Mouse (Mus musculus) right cerebral cortex, postnatal 36 days (tissue): ENCODE measurements around the gene Setd1b.

Experiments
- DNase-seq, 2 experiments: peaks; one replicate each; pipeline ENCODE4 v3.0.0; 2022; ENCODE audit warnings: low spot score in 2 of 2, mixed read lengths in 1 of 2

The Setd1b gene

GRCm38 (mm10) chr5:123139722-123140627 is 2.0 kb upstream of the Setd1b start:
- DNase-seq, result no peak

GRCm38 (mm10) chr5:123140694-123141554 is 1.1 kb upstream of the Setd1b start:
- DNase-seq, result peak; percentile 92 to 94

- no peak for DNase-seq
Observed at GRCm38 (mm10) chr5:123141555-123142160, 335 bp upstream of the Setd1b start.

GRCm38 (mm10) chr5:123143251-123143970 is 1.4 kb downstream of the Setd1b start:
- DNase-seq, result no peak

GRCm38 (mm10) chr5:123143971-123144745 is 2.2 kb downstream of the Setd1b start:
- DNase-seq, result no peak

GRCm38 (mm10) chr5:123144746-123145590 is 3.0 kb downstream of the Setd1b start:
- no peak for DNase-seq

GRCm38 (mm10) chr5:123146357-123146756 is 4.4 kb downstream of the Setd1b start:
- DNase-seq, result no peak

GRCm38 (mm10) chr5:123147569-123147968 is 5.6 kb downstream of the Setd1b start:
- DNase-seq, result no peak

GRCm38 (mm10) chr5:123148073-123148722 is 6.2 kb downstream of the Setd1b start:
- DNase-seq, result no peak

- DNase-seq, result peak; percentile 87 to 88
Observed at GRCm38 (mm10) chr5:123149451-123150400, 7.7 kb downstream of the Setd1b start.

- no peak for DNase-seq
Observed at GRCm38 (mm10) chr5:123150641-123151040, 8.6 kb downstream of the Setd1b start.

- DNase-seq, result no peak
Observed at GRCm38 (mm10) chr5:123151077-123151476, 9.1 kb downstream of the Setd1b start.

GRCm38 (mm10) chr5:123151707-123152362 is 9.8 kb downstream of the Setd1b start:
- no peak for DNase-seq

- no peak for DNase-seq
Observed at GRCm38 (mm10) chr5:123152901-123153300, 10.9 kb downstream of the Setd1b start.

- no peak for DNase-seq
Observed at GRCm38 (mm10) chr5:123155425-123155824, 13.4 kb downstream of the Setd1b start.

- no peak for DNase-seq
Observed at GRCm38 (mm10) chr5:123156763-123157162, 14.8 kb downstream of the Setd1b start.

- no peak for DNase-seq
Observed at GRCm38 (mm10) chr5:123157972-123158371, 16.0 kb downstream of the Setd1b start.
